Mouse (Mus musculus): ENCODE data around the gene Lrp10.

DNA sequence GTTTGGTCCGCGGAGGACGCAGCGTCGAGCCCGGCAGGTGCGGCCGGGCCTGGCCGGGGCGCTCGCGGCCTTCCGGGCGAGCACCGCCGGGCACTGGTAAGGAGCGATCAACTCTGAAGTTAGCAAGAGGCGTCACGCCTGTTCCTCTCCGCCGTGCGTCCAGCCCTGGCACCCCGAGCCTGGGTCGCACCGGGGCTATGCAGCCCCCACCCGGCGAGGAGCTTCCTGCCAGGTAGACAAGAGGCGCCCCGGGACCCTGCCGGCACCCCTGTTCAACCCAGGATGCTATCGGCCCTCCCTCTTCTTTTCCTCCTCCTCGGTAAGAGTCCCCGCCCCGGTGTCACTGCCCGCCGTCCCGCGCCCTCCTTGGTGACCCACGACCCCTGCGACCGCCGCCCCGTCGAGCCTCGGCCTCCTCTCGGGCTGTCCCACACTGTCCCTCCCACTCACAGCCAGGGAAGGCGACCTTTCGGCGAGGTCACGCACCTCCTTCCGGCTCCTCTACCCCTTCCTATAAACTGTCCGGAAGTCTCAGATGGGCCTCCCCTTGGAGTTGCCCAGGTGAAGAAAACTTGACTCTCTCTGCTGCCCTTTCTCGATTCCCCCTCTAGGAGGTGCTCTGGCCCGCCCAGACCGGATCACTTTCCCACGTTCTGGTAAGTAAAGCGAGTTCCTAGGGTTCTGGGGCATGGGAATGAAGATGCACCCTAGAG, 512 bp downstream of the Lrp10 start:
- TF ChIP-seq CTCF (IDR thresholded peaks at IDR 0.05; ENCODE audit: low read depth) (peak; percentile 83), EP300 (IDR thresholded peaks at IDR 0.05; ENCODE audit: low read depth) (no peak; the same call in 1 of the 2 replicates)

All from liver, postnatal 0 days (tissue).